Comparison of ENCODE assay signal across 23 mouse cellular contexts in genomic region chr13:60635636-60636035, GRCm38 (mm10). TPM values are rescaled to one million over a fixed set of nuclear protein-coding genes. Genes with fewer than 3 reads are reported as not detected.
DNase-seq lines count a peak whose midpoint lies in the region; ATAC-seq and TF ChIP-seq lines count a peak whose summit lies in the region.
"Had no signal": no experiment of that assay in that cellular context is flagged by ENCODE, and none has a peak within 500 bp of the region (broad histone marks: within the 10 kb centered on the region; RNA-seq: fewer than 3 reads in every experiment).

No protein-coding gene starts in this region.

- H3K4me2 ChIP-seq in lung, embryonic 15.5 days = no peak overlapping the region
- H3K4me2 ChIP-seq: embryonic facial prominence, embryonic 15.5 days; hindbrain, embryonic 13.5 days; liver, embryonic 15.5 days; midbrain, embryonic 12.5 days had no signal

- no peak overlapping the region for H3K4me3 ChIP-seq in lung, embryonic 15.5 days
- H3K4me3 ChIP-seq in lung, adult 2 months (replicated peaks; ENCODE audit: extremely low read depth, low read depth, low read length) = no peak overlapping the region
- H3K4me3 ChIP-seq: embryonic facial prominence, embryonic 15.5 days; hindbrain, embryonic 13.5 days; layer of hippocampus, adult 2 months; limb, embryonic 10.5 days; liver, embryonic 15.5 days; midbrain, embryonic 12.5 days had no signal

- H3K4me1 ChIP-seq in lung, embryonic 15.5 days = peaks cover 17% of the 10 kb centered on the region
- H3K4me1 ChIP-seq in lung, adult 2 months (ENCODE audit: control insufficient read depth, insufficient read depth, low read length) = peaks cover 6% of the 10 kb centered on the region
- H3K4me1 ChIP-seq: embryonic facial prominence, embryonic 15.5 days had no signal

- ATAC-seq in lung, embryonic 15.5 days (ENCODE audit: borderline replicate concordance, extremely low read depth, low FRiP score, low TSS enrichment) = peak; percentile 82; the same call in 1 of the 2 replicates
- ATAC-seq: CD4-positive, CD25-positive, alpha-beta regulatory T cell, adult 4 months; forebrain, embryonic 14.5 days had no signal

- WGBS in lung, embryonic 15.5 days = 42% methylated on average over 6 of the region's 6 CpGs
- WGBS in lung, adult 2 months = 60% methylated on average over 6 of the region's 6 CpGs

- peak; percentile 91 for DNase-seq in heart, adult 11 months
- no peak for DNase-seq in heart, postnatal 36 days
- peak; percentile 13 for DNase-seq in heart, postnatal 4 days
- DNase-seq in heart, postnatal 14 days = no peak
- no peak for DNase-seq in lung, adult 2 months
- DNase-seq in lung, postnatal 10 days = peak; percentile 64
- DNase-seq in ovary, adult 18-20 months (ENCODE audit: low spot score) = no peak
- DNase-seq: adrenal gland, postnatal 36 days; cerebellum, adult 11 months; cerebellum, adult 9-11 months; gastrocnemius, postnatal 10 days; liver; right cerebral cortex, postnatal 14 days; spleen, adult 18-20 months had no signal

- H3K27me3 ChIP-seq in lung, embryonic 15.5 days = no peaks in the 10 kb centered on the region
- H3K27me3 ChIP-seq: embryonic facial prominence, embryonic 15.5 days; hindbrain, embryonic 13.5 days; liver, embryonic 15.5 days; midbrain, embryonic 12.5 days had no signal

- no peak overlapping the region for H3K9ac ChIP-seq in lung, embryonic 15.5 days
- H3K9ac ChIP-seq: embryonic facial prominence, embryonic 15.5 days; hindbrain, embryonic 13.5 days; liver, embryonic 15.5 days; midbrain, embryonic 12.5 days had no signal

- no peak for TF ChIP-seq CTCF in lung, adult 2 months (IDR thresholded peaks at IDR 0.05; ENCODE audit: insufficient read depth, low read length)

- intact Hi-C loops in heart, postnatal 36 days (cut with DNase I) = loop anchor here (2.0 kb wide), 1 partner anchor 19 kb away; no protein-coding TSS in a partner anchor
- intact Hi-C loops in heart, postnatal 14 days (cut with DNase I) = no loop called here

- no peaks in the 10 kb centered on the region for H3K36me3 ChIP-seq in lung, embryonic 15.5 days
- H3K36me3 ChIP-seq: embryonic facial prominence, embryonic 15.5 days; hindbrain, embryonic 13.5 days; limb, embryonic 10.5 days; liver, embryonic 15.5 days; midbrain, embryonic 12.5 days had no signal

- H3K27ac ChIP-seq in lung, embryonic 15.5 days = peak overlapping the region; percentile 57; the same call in 1 of the 2 replicates
- H3K27ac ChIP-seq: embryonic facial prominence, embryonic 15.5 days; hindbrain, embryonic 13.5 days; layer of hippocampus, adult 2 months; limb, embryonic 10.5 days; liver, embryonic 15.5 days; midbrain, embryonic 12.5 days had no signal

- no peak for TF ChIP-seq POLR2A in lung, adult 2 months (IDR thresholded peaks at IDR 0.05; ENCODE audit: borderline replicate concordance, extremely low read depth, low read depth, low read length)

- no peaks in the 10 kb centered on the region for H3K9me3 ChIP-seq in lung, embryonic 15.5 days
- H3K9me3 ChIP-seq: embryonic facial prominence, embryonic 15.5 days; hindbrain, embryonic 13.5 days; limb, embryonic 10.5 days; liver, embryonic 15.5 days; midbrain, embryonic 12.5 days had no signal

RNA-seq across cellular contexts. Expression of gene Dapk1, which starts 33.9 kb away (rescaled TPM):
- total RNA-seq in heart, postnatal 36 days (2021) = 10 to 100 TPM; 22.2 to 35.8 TPM
- 10 to 100 TPM; 15.9 to 22.7 TPM for total RNA-seq in heart, postnatal 4 days (2021)
- total RNA-seq in heart, postnatal 14 days (2021) = 10 to 100 TPM; 22.3 to 25.4 TPM
- 26.2 and 32.7 TPM in 2 replicates for polyA plus RNA-seq in lung, embryonic 15.5 days (2015; fragmentation: Nextera tagmentation; extraction: Ambion mirVana)
- polyA plus RNA-seq in lung, adult 2 months (2012; rRNA removed) = 94.1 and 96.9 TPM in 2 replicates

Comparison
In these comparisons a context has a peak if more than half of its experiments do, and no peak if none do; other contexts are left out.
1. DNase-seq: peak in heart, adult 11 months (single experiment), heart, postnatal 4 days (single experiment) and lung, postnatal 10 days (single experiment); none in heart, postnatal 36 days (0 of 2), heart, postnatal 14 days (0 of 2), lung, adult 2 months (single experiment) and ovary, adult 18-20 months (single experiment).